Mouse (Mus musculus) heart, adult 11 months (tissue): ENCODE measurements at regions not wholly inside any gene's neighbourhood (a gene's known extent, or its start where the extent isn't known, plus 50 kb on each side); places are given as distances from the start of the nearest gene placed in this dataset.

Experiments used
- DNase-seq: peaks from one replicate; pipeline ENCODE4 v3.0.0; 2022

DNA sequence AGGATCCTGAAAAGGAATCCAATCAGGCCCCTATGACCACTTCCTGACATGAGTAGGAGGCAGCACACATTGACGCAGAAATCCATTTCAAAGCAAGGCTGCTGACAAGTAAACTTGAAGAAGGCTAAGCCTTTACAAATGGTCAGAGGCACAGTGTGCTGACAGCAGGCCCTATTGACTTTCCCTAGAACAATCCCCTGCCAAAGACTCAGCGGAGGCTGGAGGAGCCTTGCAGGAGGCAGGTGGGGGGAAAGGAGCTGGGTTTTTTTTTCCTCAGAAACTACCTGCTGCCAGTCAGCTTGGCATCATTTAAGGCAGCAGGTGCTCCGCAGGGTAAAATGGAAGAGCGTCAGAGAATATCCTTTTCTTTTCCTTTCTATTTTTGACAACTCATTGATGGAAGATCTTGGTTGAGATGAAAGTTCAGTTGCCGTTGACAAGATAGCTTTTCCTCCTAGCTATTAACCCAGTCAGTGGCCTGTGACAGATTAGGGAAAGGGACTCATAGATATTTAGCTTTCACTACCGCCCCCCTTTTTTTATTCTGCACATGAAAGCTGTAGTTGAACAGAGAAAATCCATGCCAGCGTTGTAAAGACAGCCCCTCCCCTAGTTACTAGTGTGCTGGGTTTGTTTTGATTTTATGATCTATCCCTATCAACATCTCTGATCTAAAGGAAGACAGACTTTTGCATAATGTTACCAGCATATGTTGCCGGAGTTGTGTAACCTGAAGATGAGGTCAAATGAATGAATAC lies 210.6 kb downstream of the Csnka2ip start:
- no peak for DNase-seq

DNA sequence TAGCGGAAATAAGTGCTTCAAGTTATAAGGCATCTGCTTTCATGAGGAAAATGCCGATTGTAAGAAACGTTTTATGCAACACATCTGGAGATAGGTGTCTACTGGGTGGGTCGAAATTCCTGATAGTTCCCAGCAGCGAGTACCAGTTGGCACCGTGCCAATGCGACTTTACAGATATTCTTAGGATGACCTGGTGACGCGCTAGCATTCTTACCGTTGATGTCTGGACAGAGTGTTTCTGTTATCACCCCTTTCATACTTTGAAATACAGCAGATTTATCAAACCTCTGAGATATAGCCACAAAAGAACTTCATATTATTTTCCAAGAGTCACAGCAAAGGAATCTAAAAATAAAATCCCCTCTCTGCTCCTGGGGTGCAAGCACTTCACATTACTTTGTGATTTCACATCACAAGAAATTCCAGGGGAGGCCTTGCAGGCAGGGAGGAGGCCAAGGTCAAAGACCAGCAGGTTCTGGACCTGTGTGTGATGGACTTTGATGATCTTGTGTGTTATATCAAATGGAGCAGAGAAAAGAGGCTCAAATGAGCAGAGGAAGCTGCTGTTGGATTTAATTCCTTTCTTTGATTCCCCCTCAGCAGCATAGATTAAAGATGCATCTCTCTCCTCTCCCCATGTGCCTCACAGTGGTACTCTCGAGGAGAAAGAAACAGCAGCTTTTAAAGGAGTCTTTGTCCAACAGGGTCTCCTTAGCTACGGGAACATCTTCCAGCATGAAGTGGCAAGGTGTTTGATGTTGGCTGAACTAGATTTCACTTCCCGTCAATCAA lies 233.4 kb downstream of the Csnka2ip start:
- no peak for DNase-seq

DNA sequence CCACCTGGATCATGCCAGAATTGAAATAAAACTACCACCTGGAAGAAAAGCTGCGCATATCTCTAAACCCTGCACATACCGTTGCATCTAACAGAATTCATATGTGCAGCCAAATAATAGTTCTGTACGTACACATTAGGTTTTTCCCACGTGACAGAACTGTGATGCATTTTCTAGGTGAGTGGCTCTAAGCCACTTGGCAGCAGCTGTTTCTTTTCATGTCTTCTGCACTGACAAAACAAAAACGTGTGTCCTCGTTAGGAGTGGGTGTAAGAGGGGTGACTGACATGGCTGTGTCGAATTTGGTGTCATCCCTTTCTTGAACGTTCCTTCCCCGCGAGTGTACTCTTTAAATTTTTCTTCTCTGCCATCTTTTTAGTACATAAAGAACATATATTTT lies 254.3 kb downstream of the Csnka2ip start:
- DNase-seq: no peak

DNA sequence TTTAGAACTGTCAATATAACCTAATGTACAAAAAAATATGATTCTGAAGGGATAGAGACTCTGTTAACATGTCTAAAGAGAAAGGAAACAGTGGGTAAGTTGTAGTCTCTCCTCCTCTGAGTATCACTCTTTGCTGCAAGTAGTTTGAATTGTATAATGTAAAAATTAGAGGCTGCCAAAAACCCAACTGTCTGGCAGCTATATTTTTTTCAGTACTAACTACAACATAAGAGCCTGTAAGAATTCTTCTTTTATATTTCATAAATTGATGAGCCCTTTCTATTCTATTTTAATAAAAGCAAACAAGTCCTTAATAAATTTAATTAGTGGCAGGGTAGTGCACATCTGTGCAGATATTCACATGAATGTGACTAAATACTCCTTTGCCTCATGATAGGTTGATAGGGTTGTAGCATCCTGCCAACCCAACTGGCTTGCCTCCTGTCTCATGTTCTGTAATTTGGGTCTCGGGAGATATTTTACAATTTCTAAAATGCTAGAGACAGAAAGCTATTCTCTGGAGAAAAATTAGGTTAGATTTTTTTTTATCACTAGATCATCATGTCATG lies 269.2 kb downstream of the Csnka2ip start:
- no peak for DNase-seq

GRCm38 (mm10) chr16:64332195-64332886 lies 269.9 kb downstream of the Csnka2ip start:
- no peak for DNase-seq

- peak; percentile 88 for DNase-seq
Measured at GRCm38 (mm10) chr16:64329264-64330060, 272.7 kb downstream of the Csnka2ip start.

DNA sequence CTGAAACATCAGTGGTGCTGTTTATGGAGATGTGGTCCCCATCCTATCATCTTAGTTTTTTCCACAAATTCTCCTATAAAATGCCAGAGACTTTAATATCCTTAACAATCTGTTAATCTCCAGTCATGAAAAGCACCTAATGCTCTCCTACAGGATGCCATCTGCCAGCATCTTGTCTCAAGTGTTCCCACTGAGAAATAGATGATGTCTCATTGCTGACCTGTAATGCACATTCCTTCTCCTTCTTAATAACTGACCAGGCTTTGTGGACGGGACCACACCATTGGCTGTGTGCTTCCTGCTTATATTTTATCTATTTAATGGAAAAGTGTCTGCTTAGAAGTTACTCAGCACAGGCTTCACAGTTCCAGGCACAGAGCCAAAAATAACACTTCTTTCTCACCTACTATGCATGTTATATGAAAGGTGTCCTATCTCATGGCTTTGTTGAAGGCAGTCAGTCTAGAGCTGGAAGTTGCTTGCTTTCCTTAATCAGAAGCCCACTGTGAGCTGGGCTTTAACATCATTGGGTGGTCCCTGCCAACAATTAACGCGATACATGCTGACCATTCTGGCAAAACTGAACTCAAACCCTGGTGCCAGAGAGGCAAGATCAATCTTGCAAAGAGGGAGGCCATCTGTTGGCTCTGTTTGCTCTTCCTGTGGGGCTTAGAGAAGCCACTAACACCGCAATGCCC lies 283.3 kb downstream of the Csnka2ip start:
- DNase-seq: peak; percentile 74

DNA sequence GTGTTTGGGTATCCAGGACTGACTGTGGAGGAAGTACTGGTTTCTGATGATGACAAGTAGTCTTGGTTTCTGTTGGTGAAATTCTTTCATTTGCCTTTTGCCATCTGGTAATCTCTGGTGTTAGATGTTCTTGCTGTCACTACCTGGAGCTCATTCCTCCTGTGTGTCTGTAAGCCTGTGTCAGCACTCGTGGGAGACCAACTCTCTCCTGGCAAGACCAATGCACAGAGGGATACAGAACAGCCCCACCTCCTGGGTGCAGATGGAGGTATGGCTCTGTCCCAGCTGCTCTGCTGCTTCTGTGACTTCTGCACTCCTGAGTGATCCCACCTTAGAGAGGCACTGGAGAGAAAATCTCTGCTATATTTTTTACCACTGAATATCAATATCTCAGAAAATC lies 285.4 kb downstream of the Csnka2ip start:
- no peak for DNase-seq

GRCm38 (mm10) chr16:64293507-64293906 lies 308.7 kb downstream of the Csnka2ip start:
- DNase-seq: no peak

GRCm38 (mm10) chr16:64285306-64285705 lies 316.9 kb downstream of the Csnka2ip start:
- no peak for DNase-seq

DNA sequence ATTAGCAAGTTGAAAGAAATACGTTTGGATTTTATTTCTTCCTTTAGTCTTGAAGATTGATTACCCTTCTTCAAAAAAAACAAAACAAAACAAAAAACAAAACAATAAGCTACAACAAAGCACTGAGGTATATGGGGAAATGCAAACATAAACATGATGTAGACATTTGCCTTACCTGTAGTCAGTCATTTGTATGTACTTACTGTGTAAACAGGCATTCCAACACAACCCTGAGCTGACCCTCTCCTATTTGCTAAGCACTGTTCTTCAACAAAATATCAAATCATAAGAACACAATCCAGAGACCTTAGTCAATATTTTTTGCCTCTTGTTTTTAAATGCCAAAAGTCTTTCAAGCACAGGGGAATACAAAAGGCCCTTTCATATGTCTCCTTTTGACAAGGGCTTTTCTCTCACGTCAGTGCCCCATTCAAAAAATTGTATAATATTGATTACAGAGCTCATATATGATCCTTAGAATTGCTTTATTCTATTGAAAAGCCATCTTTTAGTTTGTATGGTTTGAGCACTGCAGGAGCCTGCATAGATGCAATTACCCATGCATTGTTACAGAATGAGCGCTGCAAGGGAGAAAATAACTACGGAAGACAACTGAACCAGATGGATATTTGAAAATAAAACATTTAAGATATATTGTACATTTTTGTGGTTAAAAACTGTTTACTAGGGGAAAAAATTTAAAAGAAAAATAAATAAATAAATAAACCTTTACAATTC lies 326.2 kb downstream of the Csnka2ip start:
- DNase-seq: no peak

DNA sequence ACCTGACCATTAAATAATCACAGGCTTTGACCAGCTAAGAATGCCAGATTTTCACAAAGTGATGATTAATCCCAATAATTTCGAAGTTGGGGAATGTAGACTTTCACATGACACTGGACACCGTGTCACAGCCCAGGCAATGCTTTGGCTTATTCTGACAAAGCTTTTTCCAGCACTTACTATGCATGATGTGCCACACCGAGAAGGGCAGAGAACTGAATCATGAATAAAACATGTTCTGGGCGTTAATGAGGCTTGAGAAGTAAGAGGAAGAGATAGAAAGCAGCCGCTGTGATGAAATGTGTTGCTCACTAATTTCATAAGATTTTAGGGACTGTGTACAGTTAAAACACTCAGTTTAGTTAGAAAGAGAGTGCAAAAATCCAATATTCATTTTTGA lies 326.8 kb downstream of the Csnka2ip start:
- no peak for DNase-seq

- no peak for DNase-seq
Measured at GRCm38 (mm10) chr16:64264960-64265736, 337.1 kb downstream of the Csnka2ip start.

DNA sequence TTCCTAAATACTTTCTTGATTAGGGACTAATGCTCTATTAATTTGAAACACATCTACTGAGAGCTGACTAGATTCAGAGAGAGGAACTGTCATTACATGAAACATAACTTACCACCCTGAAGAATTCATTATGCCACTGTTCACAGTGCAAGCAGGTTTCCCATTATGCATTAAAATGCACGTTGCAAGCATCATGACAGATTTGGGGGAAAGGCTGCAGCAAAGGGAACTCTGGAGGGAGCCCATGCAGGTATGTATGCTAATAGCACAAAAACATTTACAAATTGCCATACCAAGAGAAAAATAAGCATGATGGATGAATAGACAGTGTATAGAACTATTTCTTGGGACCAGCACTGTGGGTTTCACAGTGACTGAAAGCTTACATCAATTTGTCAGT lies 351.1 kb downstream of the Csnka2ip start:
- DNase-seq: no peak

GRCm38 (mm10) chr16:64248743-64249142 lies 353.5 kb downstream of the Csnka2ip start:
- DNase-seq: no peak

- DNase-seq: no peak
Measured at GRCm38 (mm10) chr16:64245942-64246341, 356.3 kb downstream of the Csnka2ip start.

DNA sequence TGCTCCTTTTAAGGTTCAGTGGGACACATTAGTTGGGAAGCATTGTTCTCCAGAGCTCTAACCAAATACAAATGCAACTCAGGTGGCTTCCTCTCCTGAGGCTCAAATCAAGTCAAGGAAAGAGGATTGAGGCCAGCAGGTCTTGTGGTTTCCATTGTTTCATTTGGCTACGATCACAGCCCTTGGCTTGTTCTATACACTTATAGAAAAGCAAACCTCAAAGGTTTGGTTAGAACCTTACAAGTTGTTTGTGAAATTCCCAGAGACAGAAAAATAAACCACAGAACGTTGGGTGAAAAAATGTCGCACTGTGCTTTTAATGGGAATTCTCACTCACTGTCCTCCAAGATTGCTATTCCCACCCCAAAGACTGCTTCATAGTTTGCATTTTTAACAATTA lies 360.4 kb upstream of the Epha3 start:
- DNase-seq: no peak

DNA sequence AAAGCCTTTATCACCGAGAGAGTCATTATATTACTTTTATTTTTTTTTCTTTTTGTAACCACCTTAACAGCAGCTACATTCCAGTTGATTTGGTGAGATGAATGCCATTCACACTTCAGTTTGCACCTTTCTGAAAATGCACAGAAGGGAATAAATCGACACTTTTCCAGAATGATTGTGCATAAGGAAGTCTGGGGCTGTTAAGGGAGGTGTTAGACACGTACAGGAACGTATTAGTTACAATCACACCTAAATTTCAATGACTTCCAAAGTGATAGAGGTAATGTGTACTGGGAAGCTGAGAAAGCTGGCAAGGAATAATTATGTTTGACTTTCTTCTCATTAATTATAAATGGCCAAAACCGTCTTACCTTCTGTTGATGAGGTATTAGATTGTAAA lies 352.7 kb upstream of the Epha3 start:
- no peak for DNase-seq

DNA sequence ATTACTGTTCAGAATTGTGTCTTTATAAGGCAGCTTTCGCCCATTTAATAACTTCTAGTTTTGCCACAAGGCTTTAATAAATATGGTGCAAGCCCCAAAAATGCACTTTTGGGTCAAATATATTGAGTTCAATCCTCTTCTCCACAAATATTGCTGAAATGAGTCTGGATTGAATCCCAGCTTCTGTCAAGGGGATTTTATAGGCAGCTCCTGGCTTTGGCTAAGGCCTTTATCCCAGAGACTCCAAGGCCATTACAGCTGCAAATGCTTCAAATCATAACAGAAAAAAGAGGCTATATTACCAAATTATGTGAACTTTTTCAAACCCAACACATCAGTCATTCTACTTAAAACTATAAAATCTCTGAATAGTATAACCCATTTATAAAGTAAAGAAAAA lies 347.9 kb upstream of the Epha3 start:
- DNase-seq: no peak

DNA sequence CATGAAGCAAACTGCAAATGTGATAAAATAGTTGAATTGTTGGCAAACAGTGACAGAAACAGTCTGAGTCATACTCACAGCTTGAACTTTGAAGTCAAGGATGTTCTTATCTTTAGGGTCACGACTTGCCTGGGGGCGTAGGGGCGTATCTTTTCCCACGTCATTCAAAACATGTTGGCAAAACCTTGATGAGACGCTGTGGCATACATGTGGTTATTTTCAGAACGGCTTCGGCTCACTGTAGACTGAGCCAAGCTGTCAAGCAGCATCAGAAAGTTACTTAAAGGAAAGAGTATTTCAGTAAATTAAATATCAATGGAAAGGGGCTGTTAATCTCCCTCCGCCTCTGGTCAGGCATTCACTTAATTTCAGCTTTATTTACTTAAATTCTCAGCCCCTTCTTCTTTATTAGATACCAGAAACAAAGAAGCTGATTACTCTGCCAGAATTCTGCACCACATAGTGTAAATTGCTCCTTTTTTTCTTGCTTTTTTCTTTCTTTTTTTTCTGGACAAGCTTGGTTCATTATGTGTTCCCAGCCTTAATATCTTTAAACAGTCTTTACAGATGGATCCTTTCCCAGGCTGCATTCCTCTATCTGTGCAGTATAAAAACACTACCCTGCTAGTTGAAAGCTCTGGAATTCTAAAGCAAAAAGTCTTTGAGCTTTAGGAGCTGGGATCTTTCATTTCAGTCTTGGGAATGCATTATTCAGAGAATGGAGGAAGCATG lies 302.9 kb upstream of the Epha3 start:
- no peak for DNase-seq
